34 mouse cellular contexts compared by ENCODE assay signal in genomic region chr2:162614256-162614655, GRCm38 (mm10). TPM values are rescaled to one million over a fixed set of nuclear protein-coding genes. Genes with fewer than 3 reads are reported as not detected.
"Had no signal": no experiment of that assay in that cellular context is flagged by ENCODE, and none has a peak within 500 bp of the region (broad histone marks: within the 10 kb centered on the region; RNA-seq: fewer than 3 reads in every experiment).

No protein-coding gene starts in this region.

- ATAC-seq: hindbrain, embryonic 16.5 days; hindbrain, postnatal 0 days; inflammation-experienced regulatory T-cells, adult 6 months; intestine, embryonic 15.5 days; intestine, embryonic 16.5 days; intestine, postnatal 0 days had no signal

- H3K27ac ChIP-seq: heart, embryonic 13.5 days; heart, embryonic 15.5 days; hindbrain, embryonic 10.5 days; hindbrain, embryonic 12.5 days; hindbrain, embryonic 13.5 days; hindbrain, embryonic 14.5 days; hindbrain, embryonic 15.5 days; hindbrain, postnatal 0 days; intestine, embryonic 15.5 days; kidney, embryonic 15.5 days; kidney, postnatal 0 days; layer of hippocampus, adult 2 months had no signal

- H3K4me1 ChIP-seq: heart, embryonic 12.5 days; heart, embryonic 13.5 days; heart, embryonic 15.5 days; hindbrain, embryonic 10.5 days; hindbrain, embryonic 12.5 days; hindbrain, embryonic 13.5 days; intestine, embryonic 15.5 days; kidney, embryonic 15.5 days had no signal

- H3K9ac ChIP-seq: heart, embryonic 12.5 days; heart, embryonic 13.5 days; heart, embryonic 15.5 days; hindbrain, embryonic 12.5 days; hindbrain, embryonic 13.5 days; hindbrain, embryonic 14.5 days; hindbrain, embryonic 15.5 days; intestine, embryonic 15.5 days; kidney, embryonic 15.5 days had no signal

- DNase-seq: heart, postnatal 10 days; heart, postnatal 14 days; heart, postnatal 36 days; heart, postnatal 4 days; kidney, adult 11 months; kidney, adult 18-20 months; kidney, adult 2 months; kidney, adult 8-10 months; kidney, adult 9 months; kidney, postnatal 10 days; kidney, postnatal 14 days; kidney, postnatal 25 days; kidney, postnatal 36 days; kidney, postnatal 4 days; layer of hippocampus, adult 9-11 months; layer of hippocampus, postnatal 36 days had no signal

- H3K9me3 ChIP-seq: heart, embryonic 12.5 days; heart, embryonic 13.5 days; heart, embryonic 15.5 days; hindbrain, embryonic 10.5 days; hindbrain, embryonic 12.5 days; hindbrain, embryonic 13.5 days; hindbrain, embryonic 15.5 days; intestine, embryonic 15.5 days; kidney, embryonic 15.5 days had no signal

- H3K36me3 ChIP-seq: heart, embryonic 12.5 days; heart, embryonic 13.5 days; heart, embryonic 15.5 days; hindbrain, embryonic 10.5 days; hindbrain, embryonic 12.5 days; hindbrain, embryonic 13.5 days; hindbrain, embryonic 15.5 days; intestine, embryonic 15.5 days; kidney, embryonic 15.5 days had no signal

- H3K27me3 ChIP-seq: heart, embryonic 12.5 days; heart, embryonic 13.5 days; heart, embryonic 15.5 days; hindbrain, embryonic 12.5 days; hindbrain, embryonic 13.5 days; hindbrain, embryonic 15.5 days; intestine, embryonic 15.5 days had no signal

- H3K4me2 ChIP-seq: heart, embryonic 11.5 days; heart, embryonic 12.5 days; heart, embryonic 13.5 days; heart, embryonic 15.5 days; hindbrain, embryonic 12.5 days; hindbrain, embryonic 13.5 days; hindbrain, embryonic 14.5 days; hindbrain, embryonic 15.5 days; intestine, embryonic 15.5 days; kidney, embryonic 15.5 days had no signal

- H3K4me3 ChIP-seq: heart, embryonic 12.5 days; heart, embryonic 13.5 days; heart, embryonic 15.5 days; hindbrain, embryonic 10.5 days; hindbrain, embryonic 12.5 days; hindbrain, embryonic 13.5 days; hindbrain, embryonic 15.5 days; intestine, embryonic 15.5 days; kidney, embryonic 15.5 days; layer of hippocampus, adult 2 months had no signal

RNA-seq across cellular contexts. Expression of gene Ptprt, which starts 46.7 kb away (rescaled TPM):
- polyA plus RNA-seq: inflammation-experienced regulatory T-cells, adult 6 months had no signal
